Mouse (Mus musculus): ENCODE results near the gene Man2a1.

- TF ChIP-seq CTCF (IDR thresholded peaks at IDR 0.05; ENCODE audit: low read depth, low read length) (no peak), POLR2A (IDR thresholded peaks at IDR 0.05; ENCODE audit: extremely low read depth, insufficient read depth, low read length) (no peak)
These were observed 115.8 kb downstream of the Man2a1 start for GRCm38 (mm10) chr17:64716318-64716717.
